In genomic region chr7:80033771-80034170, GRCm38 (mm10) we compare ENCODE assay signal across 26 mouse cellular contexts. TPM values are rescaled to one million over a fixed set of nuclear protein-coding genes. Genes with fewer than 3 reads are reported as not detected.
DNase-seq lines count a peak whose midpoint lies in the region; ATAC-seq and TF ChIP-seq lines count a peak whose summit lies in the region.
"Had no signal": no experiment of that assay in that cellular context is flagged by ENCODE, and none has a peak within 500 bp of the region (broad histone marks: within the 10 kb centered on the region; RNA-seq: fewer than 3 reads in every experiment).

No protein-coding gene starts in this region.

- H3K4me2 ChIP-seq in midbrain, embryonic 13.5 days (replicated peaks), result no peak overlapping the region
- peak overlapping the region; percentile 56; the same call in 1 of the 2 replicates for H3K4me2 ChIP-seq in liver, embryonic 11.5 days
- H3K4me2 ChIP-seq in liver, postnatal 0 days (ENCODE audit: low read depth, low read length), result peak overlapping the region; percentile 61
- H3K4me2 ChIP-seq: forebrain, embryonic 15.5 days; hindbrain, embryonic 14.5 days; limb, embryonic 15.5 days; midbrain, embryonic 15.5 days; neural tube, embryonic 13.5 days had no signal

- 75% methylated on average over 9 of the region's 9 CpGs for WGBS in midbrain, embryonic 13.5 days
- WGBS in midbrain, embryonic 10.5 days, result 82% methylated on average over 9 of the region's 9 CpGs
- WGBS in liver, embryonic 11.5 days, result 73% methylated on average over 9 of the region's 9 CpGs
- 69% methylated on average over 9 of the region's 9 CpGs for WGBS in liver, postnatal 0 days (ENCODE audit: insufficient replicate concordance)
- WGBS in cerebellum, adult 2 months, result 92% methylated on average over 9 of the region's 9 CpGs

- 0 out of 2 replicates have a peak overlapping the region, but pooled peaks have one; percentile 19 for H3K27ac ChIP-seq in midbrain, embryonic 13.5 days
- no peak overlapping the region for H3K27ac ChIP-seq in midbrain, embryonic 10.5 days (replicated peaks)
- H3K27ac ChIP-seq in liver, embryonic 11.5 days (ENCODE audit: low read depth, low read length), result no peak overlapping the region
- H3K27ac ChIP-seq in liver, postnatal 0 days (ENCODE audit: low read depth), result peak overlapping the region; percentile 92
- no peak overlapping the region for H3K27ac ChIP-seq in cerebellum, adult 2 months (ENCODE audit: insufficient read depth, low read length)
- H3K27ac ChIP-seq: embryonic facial prominence, embryonic 10.5 days; forebrain, embryonic 15.5 days; hindbrain, embryonic 14.5 days; limb, embryonic 15.5 days; midbrain, embryonic 15.5 days had no signal

- H3K36me3 ChIP-seq in midbrain, embryonic 13.5 days, result no peaks in the 10 kb centered on the region; the same call in 1 of the 2 replicates
- peaks cover 38% of the 10 kb centered on the region for H3K36me3 ChIP-seq in midbrain, embryonic 10.5 days
- no peaks in the 10 kb centered on the region for H3K36me3 ChIP-seq in liver, embryonic 11.5 days (ENCODE audit: control insufficient read depth, insufficient read depth, low read length)
- no peaks in the 10 kb centered on the region; the same call in 1 of the 2 replicates for H3K36me3 ChIP-seq in liver, postnatal 0 days (replicated peaks; ENCODE audit: insufficient read depth, low read length)
- H3K36me3 ChIP-seq: forebrain, embryonic 15.5 days; limb, embryonic 15.5 days; midbrain, embryonic 15.5 days; neural tube, embryonic 13.5 days had no signal

- H3K4me1 ChIP-seq in midbrain, embryonic 13.5 days (replicated peaks), result peaks cover 65% of the 10 kb centered on the region
- H3K4me1 ChIP-seq in midbrain, embryonic 10.5 days, result peaks cover 77% of the 10 kb centered on the region
- H3K4me1 ChIP-seq in liver, embryonic 11.5 days (replicated peaks; ENCODE audit: control insufficient read depth, insufficient read depth, low read length), result peaks cover 56% of the 10 kb centered on the region
- peaks cover 65% of the 10 kb centered on the region for H3K4me1 ChIP-seq in liver, postnatal 0 days (ENCODE audit: insufficient read depth)
- H3K4me1 ChIP-seq in cerebellum, adult 2 months (ENCODE audit: control insufficient read depth, insufficient read depth, low read length), result peaks cover 8% of the 10 kb centered on the region

- H3K9me3 ChIP-seq in midbrain, embryonic 13.5 days, result no peaks in the 10 kb centered on the region
- no peaks in the 10 kb centered on the region for H3K9me3 ChIP-seq in midbrain, embryonic 10.5 days (replicated peaks)
- H3K9me3 ChIP-seq in liver, embryonic 11.5 days (ENCODE audit: control insufficient read depth, low read length), result no peaks in the 10 kb centered on the region
- no peaks in the 10 kb centered on the region for H3K9me3 ChIP-seq in liver, postnatal 0 days (ENCODE audit: low read length)
- H3K9me3 ChIP-seq: embryonic facial prominence, embryonic 10.5 days; forebrain, embryonic 15.5 days; limb, embryonic 15.5 days; megakaryocyte, embryonic 14.5 days; midbrain, embryonic 15.5 days; neural tube, embryonic 13.5 days had no signal

- no peak for TF ChIP-seq POLR2A in cerebellum, adult 2 months (IDR thresholded peaks at IDR 0.05; ENCODE audit: borderline replicate concordance, insufficient read depth, low read length)

- H3K9ac ChIP-seq in midbrain, embryonic 13.5 days (replicated peaks), result no peak overlapping the region
- H3K9ac ChIP-seq in liver, embryonic 11.5 days (ENCODE audit: low read depth, low read length), result no peak overlapping the region
- no peak overlapping the region for H3K9ac ChIP-seq in liver, postnatal 0 days (replicated peaks)
- H3K9ac ChIP-seq: forebrain, embryonic 15.5 days; hindbrain, embryonic 14.5 days; limb, embryonic 15.5 days; midbrain, embryonic 15.5 days; neural tube, embryonic 13.5 days had no signal

- no peak for TF ChIP-seq CTCF in liver, postnatal 0 days (IDR thresholded peaks at IDR 0.05; ENCODE audit: low read depth)
- no peak for TF ChIP-seq CTCF in cerebellum, adult 2 months (IDR thresholded peaks at IDR 0.05; ENCODE audit: borderline replicate concordance, insufficient read depth, low read depth, low read length)

- TF ChIP-seq EP300 in liver, postnatal 0 days (IDR thresholded peaks at IDR 0.05; ENCODE audit: low read depth), result no peak

- no peak for ATAC-seq in midbrain, embryonic 13.5 days
- ATAC-seq in liver, embryonic 11.5 days (replicated peaks; ENCODE audit: low FRiP score), result no peak
- ATAC-seq in liver, postnatal 0 days, result no peak
- ATAC-seq: forebrain, embryonic 15.5 days; midbrain, embryonic 15.5 days; Patski had no signal

- H3K4me3 ChIP-seq in midbrain, embryonic 13.5 days (replicated peaks), result no peak overlapping the region
- no peak overlapping the region for H3K4me3 ChIP-seq in midbrain, embryonic 10.5 days
- H3K4me3 ChIP-seq in liver, embryonic 11.5 days (ENCODE audit: low read depth, low read length), result no peak overlapping the region
- H3K4me3 ChIP-seq in liver, postnatal 0 days (ENCODE audit: low read depth, low read length), result peak overlapping the region; percentile 4; the same call in 1 of the 2 replicates
- H3K4me3 ChIP-seq in cerebellum, adult 2 months (replicated peaks; ENCODE audit: insufficient read depth, low read depth, low read length), result no peak overlapping the region
- H3K4me3 ChIP-seq: embryonic facial prominence, embryonic 10.5 days; forebrain, embryonic 15.5 days; limb, embryonic 15.5 days; midbrain, embryonic 15.5 days; neural tube, embryonic 13.5 days had no signal

- DNase-seq in midbrain, embryonic 10.5 days (ENCODE audit: low spot score), result no peak
- no peak for DNase-seq in liver, embryonic 11.5 days (ENCODE audit: low spot score)
- DNase-seq in liver, postnatal 0 days, result no peak
- no peak for DNase-seq in cerebellum, adult 2 months
- DNase-seq in adipocyte (ENCODE audit: low spot score), result no peak
- DNase-seq in cerebellum, adult 11-12 months, result no peak
- DNase-seq: adrenal gland, postnatal 10 days; cerebellum, adult 9-10 months; gastrocnemius, postnatal 25 days; heart, postnatal 4 days; kidney, adult 8-10 months; kidney, postnatal 10 days; left cerebral cortex, postnatal 4 days; lung, postnatal 14 days; retina, postnatal 1 day; right cerebral cortex, postnatal 25 days; thymus, postnatal 36 days had no signal

- no peaks in the 10 kb centered on the region for H3K27me3 ChIP-seq in midbrain, embryonic 13.5 days
- no peaks in the 10 kb centered on the region for H3K27me3 ChIP-seq in midbrain, embryonic 10.5 days (ENCODE audit: low read depth, poor library complexity, severe bottlenecking)
- H3K27me3 ChIP-seq in liver, embryonic 11.5 days (replicated peaks; ENCODE audit: control insufficient read depth, insufficient read depth, low read length), result no peaks in the 10 kb centered on the region
- H3K27me3 ChIP-seq in liver, postnatal 0 days (ENCODE audit: insufficient read depth, low read length), result no peaks in the 10 kb centered on the region
- H3K27me3 ChIP-seq in cerebellum, adult 2 months (ENCODE audit: control insufficient read depth, insufficient read depth, low read length), result no peaks in the 10 kb centered on the region
- H3K27me3 ChIP-seq: forebrain, embryonic 15.5 days; limb, embryonic 15.5 days; megakaryocyte, embryonic 14.5 days; midbrain, embryonic 15.5 days; neural tube, embryonic 13.5 days; Patski had no signal

RNA-seq across cellular contexts. Expression of gene Zfp710, which starts 9.2 kb away (rescaled TPM):
- polyA plus RNA-seq in midbrain, embryonic 13.5 days (2015; fragmentation: Nextera tagmentation; extraction: Ambion mirVana), result 21.3 and 25.1 TPM in 2 replicates
- 32.7 and 34.2 TPM in 2 replicates for polyA plus RNA-seq in midbrain, embryonic 10.5 days (2016; fragmentation: Nextera tagmentation; extraction: Ambion mirVana)
- polyA plus RNA-seq in liver, embryonic 11.5 days (2014; fragmentation: Nextera tagmentation; extraction: Ambion mirVana), result 10.8 and 11.8 TPM in 2 replicates
- 5.9 and 6.4 TPM in 2 replicates for polyA plus RNA-seq in liver, postnatal 0 days (2015; fragmentation: Nextera tagmentation; extraction: Ambion mirVana)
- polyA plus RNA-seq in cerebellum, adult 2 months (2012; rRNA removed), result 10.9 and 11.0 TPM in 2 replicates

Comparison
In these comparisons a context has a peak if more than half of its experiments do, and no peak if none do; other contexts are left out.
1. H3K27ac ChIP-seq: peak in midbrain, embryonic 13.5 days (single experiment) and liver, postnatal 0 days (single experiment); none in midbrain, embryonic 10.5 days (single experiment), liver, embryonic 11.5 days (single experiment) and cerebellum, adult 2 months (single experiment).